Mouse (Mus musculus) neural tube, embryonic 15.5 days (tissue): ENCODE results near the gene Rasgrf2. TPM values are rescaled to one million over a fixed set of nuclear protein-coding genes. Genes with fewer than 3 reads are reported as not detected.

Experiments used
- ATAC-seq: fragments of 200-750 bp; cut with Nextera tagmentation; 2 replicates; pipeline ENCODE4 v1.8.0; 2017; ENCODE audit warnings: mild to moderate bottlenecking, moderate TSS enrichment, moderate library complexity; ENCODE audit not compliant: low FRiP score
- H3K27ac ChIP-seq: fragments of 300-500 bp; sonication (generic); replicated peaks from 2 replicates; pipeline ENCODE4 v1.5.1; 2015; ENCODE audit warnings: mild to moderate bottlenecking, inconsistent platforms
- H3K27me3 ChIP-seq: fragments of 300-500 bp; sonication (generic); replicated peaks from 2 replicates; pipeline ENCODE4 v1.6.1; 2015; ENCODE audit warnings: inconsistent platforms
- H3K36me3 ChIP-seq: fragments of 300-500 bp; sonication (generic); 2 replicates; pipeline ENCODE4 v1.6.1; 2015; ENCODE audit warnings: inconsistent platforms
- H3K4me1 ChIP-seq: fragments of 300-500 bp; sonication (generic); 2 replicates; pipeline ENCODE4 v1.6.1; 2015; ENCODE audit warnings: inconsistent platforms
- H3K4me2 ChIP-seq: fragments of 300-500 bp; sonication (generic); 2 replicates; pipeline ENCODE4 v1.6.1; 2015; ENCODE audit warnings: inconsistent platforms, mild to moderate bottlenecking, moderate library complexity
- H3K4me3 ChIP-seq: fragments of 300-500 bp; sonication (generic); replicated peaks from 2 replicates; pipeline ENCODE4 v1.5.1; 2015; ENCODE audit warnings: mild to moderate bottlenecking, inconsistent platforms
- H3K9ac ChIP-seq: fragments of 300-500 bp; sonication (generic); replicated peaks from 2 replicates; pipeline ENCODE4 v1.6.1; 2015; ENCODE audit warnings: mild to moderate bottlenecking, inconsistent platforms
- H3K9me3 ChIP-seq: fragments of 300-500 bp; sonication (generic); replicated peaks from 2 replicates; pipeline ENCODE4 v1.6.1; 2016; ENCODE audit warnings: inconsistent platforms
- WGBS: fragments of 180-500 bp; shearing (Covaris S2); methylation state at CpG from one replicate; pipeline ENCODE4 v1.1.7; 2015; ENCODE audit warnings: mixed read lengths; 5-methylcytosine and 5-hydroxymethylcytosine counted together
- polyA plus RNA-seq: library from polyadenylated mRNA; unstranded; fragments of >200 nt; fragmentation: Nextera tagmentation; extraction: Ambion mirVana; gene quantifications from 2 replicates; pipeline ENCODE4 v1.2.1, GENCODE M21; 2015

Gene Rasgrf2
- polyA plus RNA-seq, 1 experiment from 2014 or later = 7.5 TPM

- H3K4me3 ChIP-seq = no peak overlapping the region
- H3K4me1 ChIP-seq = peaks cover 5% of the 10 kb centered on the region
- H3K27me3 ChIP-seq = no peaks in the 10 kb centered on the region
- no peaks in the 10 kb centered on the region for H3K36me3 ChIP-seq
- no peak overlapping the region for H3K9ac ChIP-seq
- H3K27ac ChIP-seq = no peak overlapping the region
- no peak overlapping the region for H3K4me2 ChIP-seq
- H3K9me3 ChIP-seq = no peaks in the 10 kb centered on the region
- no peak for ATAC-seq
Measured at GRCm38 (mm10) chr13:91985019-91985418, 146.4 kb downstream of the Rasgrf2 start.

GRCm38 (mm10) chr13:91982080-91982479, 149.4 kb downstream of the Rasgrf2 start:
- Histone ChIP-seq H3K9me3 (no peaks in the 10 kb centered on the region), H3K9ac (no peak overlapping the region), H3K4me3 (no peak overlapping the region), H3K36me3 (no peaks in the 10 kb centered on the region), H3K27ac (no peak overlapping the region), H3K4me2 (no peak overlapping the region), H3K27me3 (no peaks in the 10 kb centered on the region), H3K4me1 (peaks cover 5% of the 10 kb centered on the region)
- no peak for ATAC-seq
- WGBS = 87% methylated on average over 3 of the region's 3 CpGs

- no peak for ATAC-seq
- peaks cover 5% of the 10 kb centered on the region for H3K4me1 ChIP-seq
- no peaks in the 10 kb centered on the region for H3K36me3 ChIP-seq
- H3K27me3 ChIP-seq = no peaks in the 10 kb centered on the region
- H3K27ac ChIP-seq = no peak overlapping the region
- no peak overlapping the region for H3K4me2 ChIP-seq
- H3K4me3 ChIP-seq = no peak overlapping the region
- H3K9ac ChIP-seq = no peak overlapping the region
- 100% methylated on average over 1 of the region's 1 CpGs for WGBS
- H3K9me3 ChIP-seq = no peaks in the 10 kb centered on the region
Measured at GRCm38 (mm10) chr13:91981414-91981813, 150.0 kb downstream of the Rasgrf2 start.

DNA sequence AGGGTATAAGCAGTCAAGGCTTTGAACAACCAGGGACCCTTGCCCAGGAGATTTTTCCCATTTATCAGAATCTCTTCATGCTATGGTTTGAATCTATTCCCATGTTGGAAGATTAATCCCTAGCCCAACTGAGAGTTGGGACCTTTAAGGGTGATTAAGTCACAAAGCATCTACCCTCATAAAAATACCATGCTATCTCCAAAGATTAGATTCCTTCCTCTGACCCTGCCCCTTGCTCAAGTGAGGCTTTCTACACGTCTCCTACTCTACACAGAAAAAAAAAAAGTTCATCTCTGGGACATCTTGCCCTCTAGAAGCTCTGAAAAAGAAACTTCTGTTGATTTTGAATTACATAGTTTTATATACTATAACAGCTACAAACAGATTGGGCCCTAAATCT, 154.5 kb downstream of the Rasgrf2 start:
- 69% methylated on average over 1 of the region's 1 CpGs for WGBS
- no peaks in the 10 kb centered on the region for H3K27me3 ChIP-seq
- ATAC-seq = no peak
- no peaks in the 10 kb centered on the region for H3K9me3 ChIP-seq
- H3K36me3 ChIP-seq = no peaks in the 10 kb centered on the region
- no peaks in the 10 kb centered on the region for H3K4me1 ChIP-seq
- H3K27ac ChIP-seq = no peak overlapping the region
- no peak overlapping the region for H3K9ac ChIP-seq
- H3K4me3 ChIP-seq = no peak overlapping the region
- H3K4me2 ChIP-seq = no peak overlapping the region

DNA sequence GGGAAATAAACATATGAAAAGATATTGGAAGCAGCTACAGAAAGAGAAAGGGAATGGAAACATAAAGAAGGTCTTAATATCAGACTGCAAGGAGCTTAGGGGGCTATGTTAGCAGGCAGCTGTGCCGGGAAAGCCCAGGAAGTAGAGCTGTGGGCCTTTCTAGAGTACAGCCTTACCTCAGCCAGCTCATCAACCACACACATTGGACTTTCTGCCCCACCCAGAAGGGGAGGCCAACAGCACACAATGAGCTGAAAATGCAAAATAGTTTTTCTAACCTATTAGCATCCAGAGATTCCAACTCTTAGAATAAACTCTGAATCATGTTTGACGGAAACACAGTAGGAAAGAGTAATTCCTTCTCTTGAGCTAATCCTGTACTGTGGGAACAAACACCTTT, 154.9 kb downstream of the Rasgrf2 start:
- WGBS = 94% methylated on average over 2 of the region's 2 CpGs
- no peak overlapping the region for H3K9ac ChIP-seq
- no peak for ATAC-seq

DNA sequence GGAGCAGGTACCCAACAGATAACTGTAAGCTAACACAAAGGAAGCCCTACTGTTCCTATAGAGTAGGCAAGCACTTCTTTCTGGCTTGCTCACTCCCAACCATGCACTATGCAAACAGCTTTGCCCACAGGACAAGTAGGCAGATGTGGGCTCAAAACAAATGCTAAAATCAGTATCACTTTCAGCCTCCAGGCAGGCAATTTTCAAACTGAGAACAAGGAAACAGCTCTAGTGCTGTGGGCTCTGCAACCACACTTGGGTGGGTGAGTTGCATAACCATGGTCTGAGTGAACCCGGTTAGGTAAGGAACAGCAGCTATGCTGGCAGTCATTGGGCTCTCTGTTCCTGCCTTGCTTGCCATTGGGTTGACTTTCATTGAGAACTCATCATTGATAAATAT, 157.3 kb downstream of the Rasgrf2 start:
- Histone ChIP-seq H3K4me1 (no peaks in the 10 kb centered on the region), H3K27me3 (no peaks in the 10 kb centered on the region), H3K4me2 (no peak overlapping the region), H3K27ac (no peak overlapping the region), H3K36me3 (no peaks in the 10 kb centered on the region), H3K9me3 (no peaks in the 10 kb centered on the region), H3K9ac (no peak overlapping the region), H3K4me3 (no peak overlapping the region)
- WGBS = 100% methylated on average over 1 of the region's 1 CpGs
- no peak for ATAC-seq

More for the DNA sequence above, 154.9 kb downstream of the Rasgrf2 start:
- no peaks in the 10 kb centered on the region for H3K27me3 ChIP-seq
- no peaks in the 10 kb centered on the region for H3K36me3 ChIP-seq
- no peak overlapping the region for H3K4me3 ChIP-seq
- no peak overlapping the region for H3K4me2 ChIP-seq
- no peaks in the 10 kb centered on the region for H3K9me3 ChIP-seq
- H3K4me1 ChIP-seq = no peaks in the 10 kb centered on the region
- no peak overlapping the region for H3K27ac ChIP-seq

DNA sequence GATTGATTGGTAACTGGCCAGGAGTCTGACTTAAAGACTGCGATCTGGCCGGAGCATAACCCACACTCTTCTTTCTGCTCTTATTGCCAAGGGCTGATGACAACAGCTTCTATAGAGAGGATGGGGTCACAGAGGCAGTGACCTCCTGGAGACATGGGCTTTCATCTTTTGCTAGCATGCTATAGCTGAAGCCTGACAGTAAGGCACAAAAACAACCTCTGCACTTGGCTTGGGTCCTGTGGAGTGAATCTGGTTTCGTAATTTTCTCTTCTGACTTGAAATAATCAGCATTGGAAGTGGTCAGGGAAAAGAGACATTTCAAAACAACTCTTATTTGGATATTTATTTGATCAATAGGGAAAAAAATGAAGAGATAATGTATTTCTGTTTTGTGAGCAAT, 160.2 kb downstream of the Rasgrf2 start:
- Histone ChIP-seq H3K4me2 (no peak overlapping the region), H3K27me3 (no peaks in the 10 kb centered on the region), H3K4me1 (no peaks in the 10 kb centered on the region), H3K9me3 (no peaks in the 10 kb centered on the region), H3K9ac (no peak overlapping the region), H3K4me3 (no peak overlapping the region), H3K36me3 (no peaks in the 10 kb centered on the region), H3K27ac (no peak overlapping the region)
- WGBS = 85% methylated on average over 3 of the region's 3 CpGs
- no peak for ATAC-seq

DNA sequence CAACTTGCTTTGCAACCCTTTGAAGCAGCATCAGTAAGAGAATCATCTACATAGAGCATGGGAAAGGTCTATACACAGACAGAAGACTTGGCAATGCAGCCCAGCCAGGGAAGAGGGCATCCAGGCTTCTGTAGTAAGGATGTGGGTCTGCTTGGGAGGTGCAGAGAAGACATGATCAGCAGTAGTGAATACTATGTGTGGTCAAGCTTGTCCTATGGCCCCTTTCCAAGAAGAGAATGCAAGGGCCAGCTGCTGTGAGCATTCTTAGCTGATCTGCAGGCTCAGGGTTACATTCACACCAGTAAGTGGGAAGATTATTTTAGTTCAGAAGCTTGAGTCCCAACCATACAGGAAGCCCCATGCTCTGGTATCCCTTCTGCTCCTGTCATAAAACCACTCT, 175.0 kb downstream of the Rasgrf2 start:
- H3K4me2 ChIP-seq = no peak overlapping the region
- no peaks in the 10 kb centered on the region for H3K4me1 ChIP-seq
- no peak overlapping the region for H3K9ac ChIP-seq
- no peaks in the 10 kb centered on the region for H3K9me3 ChIP-seq
- no peak overlapping the region for H3K4me3 ChIP-seq
- H3K36me3 ChIP-seq = no peaks in the 10 kb centered on the region
- H3K27ac ChIP-seq = no peak overlapping the region
- ATAC-seq = no peak
- no peaks in the 10 kb centered on the region for H3K27me3 ChIP-seq

DNA sequence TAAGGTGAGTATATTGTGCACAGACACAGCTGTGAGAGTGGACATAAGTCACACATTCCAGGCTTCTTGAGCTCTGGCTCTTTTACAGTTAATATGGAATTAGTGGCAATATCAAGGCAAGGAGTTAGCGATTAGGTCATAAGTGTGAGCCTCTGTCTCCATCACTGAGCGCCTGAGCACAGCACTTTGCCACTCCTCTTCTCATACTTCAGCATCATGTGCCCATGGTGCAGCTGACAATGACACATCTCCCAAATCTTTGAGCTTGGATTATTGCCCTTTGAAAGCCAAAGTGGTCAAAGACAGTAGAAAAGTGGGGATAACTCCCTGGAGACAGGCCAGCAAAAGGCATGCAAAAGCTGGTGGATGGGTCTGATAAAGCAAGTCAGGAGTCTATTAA, 175.8 kb downstream of the Rasgrf2 start:
- ATAC-seq = no peak

DNA sequence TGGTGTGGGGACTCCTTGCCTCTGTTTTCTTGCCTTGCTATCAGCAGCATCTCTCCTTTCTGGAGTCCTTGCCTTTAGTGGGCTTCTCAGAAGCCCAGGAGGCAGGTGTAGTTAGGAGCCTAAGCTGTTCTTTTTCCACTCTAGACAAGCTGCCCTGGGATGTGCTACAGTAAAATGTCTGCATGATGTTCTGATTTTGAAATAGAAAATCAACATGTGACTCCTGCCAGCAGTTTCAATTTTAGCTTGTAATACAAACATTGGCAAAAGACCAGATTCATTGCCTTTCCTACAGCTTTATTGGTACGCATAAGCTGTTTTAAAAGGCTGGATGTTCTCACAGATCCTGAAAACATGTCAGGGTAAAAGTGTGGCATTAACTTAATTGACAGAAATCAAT, 176.3 kb downstream of the Rasgrf2 start:
- no peaks in the 10 kb centered on the region for H3K4me1 ChIP-seq
- WGBS = 73% methylated on average over 1 of the region's 1 CpGs
- no peaks in the 10 kb centered on the region for H3K36me3 ChIP-seq
- no peak overlapping the region for H3K4me3 ChIP-seq
- no peak for ATAC-seq
- H3K27ac ChIP-seq = no peak overlapping the region
- no peaks in the 10 kb centered on the region for H3K9me3 ChIP-seq
- no peak overlapping the region for H3K4me2 ChIP-seq
- no peak overlapping the region for H3K9ac ChIP-seq
- no peaks in the 10 kb centered on the region for H3K27me3 ChIP-seq

More for the DNA sequence above, 175.8 kb downstream of the Rasgrf2 start:
- H3K27ac ChIP-seq = no peak overlapping the region
- H3K9ac ChIP-seq = no peak overlapping the region
- no peaks in the 10 kb centered on the region for H3K9me3 ChIP-seq
- no peaks in the 10 kb centered on the region for H3K27me3 ChIP-seq
- no peak overlapping the region for H3K4me3 ChIP-seq
- no peak overlapping the region for H3K4me2 ChIP-seq
- H3K36me3 ChIP-seq = no peaks in the 10 kb centered on the region
- no peaks in the 10 kb centered on the region for H3K4me1 ChIP-seq
- WGBS = 93% methylated on average over 2 of the region's 2 CpGs

- Histone ChIP-seq H3K27me3 (no peaks in the 10 kb centered on the region), H3K36me3 (no peaks in the 10 kb centered on the region), H3K4me2 (no peak overlapping the region), H3K4me1 (no peaks in the 10 kb centered on the region), H3K9ac (no peak overlapping the region), H3K4me3 (no peak overlapping the region), H3K27ac (0 out of 2 replicates have a peak overlapping the region, but pooled peaks have one; percentile 9), H3K9me3 (no peaks in the 10 kb centered on the region)
- peak; percentile 68 for ATAC-seq
- WGBS = 70% methylated on average over 9 of the region's 9 CpGs
Measured at GRCm38 (mm10) chr13:91940113-91940512, 191.3 kb downstream of the Rasgrf2 start.

DNA sequence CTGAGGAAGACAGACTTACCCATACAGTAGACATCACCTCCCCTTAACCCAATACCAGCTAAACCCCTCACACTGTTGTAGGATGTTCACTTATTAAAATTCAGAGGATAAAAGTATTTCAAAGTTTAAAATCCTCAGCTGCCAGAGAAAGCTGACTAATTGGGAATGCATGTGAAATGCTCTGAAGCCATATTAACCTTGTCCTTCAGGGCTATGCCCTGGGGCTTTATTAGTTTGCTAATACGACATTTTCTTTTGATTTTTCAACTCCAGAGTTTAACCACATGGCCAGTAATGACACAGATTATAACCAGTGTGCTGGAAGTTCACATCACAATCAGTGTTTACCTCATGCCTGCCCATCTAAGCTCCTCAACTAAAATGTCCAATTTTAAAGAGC, 192.6 kb downstream of the Rasgrf2 start:
- 73% methylated on average over 1 of the region's 1 CpGs for WGBS
- ATAC-seq = no peak

DNA sequence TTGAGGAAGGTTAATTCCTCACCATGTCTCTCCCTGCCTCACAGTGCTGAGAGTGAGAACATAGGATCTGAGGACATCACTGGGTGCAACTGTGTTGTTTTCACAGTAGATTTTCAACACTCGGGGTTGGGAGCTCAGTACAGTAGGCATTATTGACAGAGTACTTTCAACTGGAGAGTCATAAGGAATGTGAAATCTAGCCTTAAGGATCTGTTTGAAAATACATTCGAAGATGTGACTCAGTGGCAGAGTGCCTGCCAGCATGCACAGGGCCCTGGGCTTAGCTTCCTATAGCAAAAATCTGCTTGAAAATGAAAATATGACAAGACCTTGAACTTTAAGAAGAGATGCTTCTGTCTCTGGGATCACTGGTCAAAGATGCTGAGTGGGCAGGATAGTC, 194.2 kb downstream of the Rasgrf2 start:
- Histone ChIP-seq H3K36me3 (no peaks in the 10 kb centered on the region), H3K4me1 (no peaks in the 10 kb centered on the region), H3K27ac (no peak overlapping the region), H3K4me2 (no peak overlapping the region), H3K9me3 (no peaks in the 10 kb centered on the region), H3K4me3 (no peak overlapping the region), H3K9ac (no peak overlapping the region), H3K27me3 (no peaks in the 10 kb centered on the region)
- 87% methylated on average over 2 of the region's 2 CpGs for WGBS
- ATAC-seq = no peak

More for the DNA sequence above, 192.6 kb downstream of the Rasgrf2 start:
- Histone ChIP-seq H3K27ac (no peak overlapping the region), H3K4me3 (no peak overlapping the region), H3K27me3 (no peaks in the 10 kb centered on the region), H3K4me1 (no peaks in the 10 kb centered on the region), H3K36me3 (no peaks in the 10 kb centered on the region), H3K4me2 (no peak overlapping the region), H3K9me3 (no peaks in the 10 kb centered on the region), H3K9ac (no peak overlapping the region)
